Mouse (Mus musculus) small intestine, adult 2 months (tissue): ENCODE data around the gene Spon1. TPM values are rescaled to one million over a fixed set of nuclear protein-coding genes. Genes with fewer than 3 reads are reported as not detected.

Experiments used
- H3K27ac ChIP-seq: fragments of 200-500 bp; 2 replicates; pipeline ENCODE4 v1.5.1; 2012; ENCODE audit warnings: low read depth, low read length, control low read depth, inconsistent platforms; ENCODE audit not compliant: insufficient read depth
- H3K27me3 ChIP-seq: fragments of 200-500 bp; 2 replicates; pipeline ENCODE4 v1.6.1; 2012; ENCODE audit warnings: mild to moderate bottlenecking, moderate library complexity, low read length, inconsistent platforms; ENCODE audit not compliant: control insufficient read depth, insufficient read depth
- H3K36me3 ChIP-seq: fragments of 200-500 bp; 2 replicates; pipeline ENCODE4 v1.6.1; 2012; ENCODE audit warnings: mild to moderate bottlenecking, low read length, control low read depth, inconsistent platforms; ENCODE audit not compliant: control insufficient read depth, insufficient read depth
- H3K4me1 ChIP-seq: fragments of 200-500 bp; 2 replicates; pipeline ENCODE4 v1.6.1; 2012; ENCODE audit warnings: low read length, inconsistent platforms, mixed read lengths; ENCODE audit not compliant: control insufficient read depth, insufficient read depth, insufficient read length
- H3K4me3 ChIP-seq: fragments of 200-500 bp; 2 replicates; pipeline ENCODE4 v1.5.1; 2012; ENCODE audit warnings: low read depth, mild to moderate bottlenecking, control low read depth, inconsistent platforms, low read length, moderate library complexity
- CTCF ChIP-seq: fragments of 200-500 bp; IDR thresholded peaks from 2 replicates; pipeline ENCODE4 v1.5.1; 2012; ENCODE audit warnings: low read depth, mild to moderate bottlenecking, control low read depth, inconsistent platforms, low read length, moderate library complexity, mixed read lengths; ENCODE audit not compliant: insufficient replicate concordance, insufficient read length; ENCODE audit errors: extremely low read depth
- POLR2A ChIP-seq: fragments of 200-500 bp; IDR thresholded peaks from 2 replicates; pipeline ENCODE4 v1.6.1; 2012; ENCODE audit warnings: low read depth, mild to moderate bottlenecking, control low read depth, inconsistent platforms, low read length, moderate library complexity
- WGBS: fragments of 180-500 bp; shearing (Covaris S2); methylation state at CpG from one replicate; pipeline ENCODE4 v1.1.7; 2018; 5-methylcytosine and 5-hydroxymethylcytosine counted together
- polyA plus RNA-seq: library from polyadenylated mRNA; depleted of rRNA; stranded (reverse); fragments of >200 nt; gene quantifications from 2 replicates; pipeline ENCODE4 v1.2.3, GENCODE M21; 2012

The Spon1 gene
- polyA plus RNA-seq, 1 experiment = 3.3 TPM

- H3K36me3 ChIP-seq = no peaks in the 10 kb centered on the region
- TF ChIP-seq POLR2A (no peak), CTCF (no peak)
- 89% methylated on average over 5 of the region's 5 CpGs for WGBS
- no peaks in the 10 kb centered on the region for H3K27me3 ChIP-seq
- no peaks in the 10 kb centered on the region; the same call in 1 of the 2 replicates for H3K4me1 ChIP-seq
- no peak overlapping the region for H3K27ac ChIP-seq
- no peak overlapping the region for H3K4me3 ChIP-seq
Observed at GRCm38 (mm10) chr7:114080250-114080649, 314.5 kb downstream of the Spon1 start.

DNA sequence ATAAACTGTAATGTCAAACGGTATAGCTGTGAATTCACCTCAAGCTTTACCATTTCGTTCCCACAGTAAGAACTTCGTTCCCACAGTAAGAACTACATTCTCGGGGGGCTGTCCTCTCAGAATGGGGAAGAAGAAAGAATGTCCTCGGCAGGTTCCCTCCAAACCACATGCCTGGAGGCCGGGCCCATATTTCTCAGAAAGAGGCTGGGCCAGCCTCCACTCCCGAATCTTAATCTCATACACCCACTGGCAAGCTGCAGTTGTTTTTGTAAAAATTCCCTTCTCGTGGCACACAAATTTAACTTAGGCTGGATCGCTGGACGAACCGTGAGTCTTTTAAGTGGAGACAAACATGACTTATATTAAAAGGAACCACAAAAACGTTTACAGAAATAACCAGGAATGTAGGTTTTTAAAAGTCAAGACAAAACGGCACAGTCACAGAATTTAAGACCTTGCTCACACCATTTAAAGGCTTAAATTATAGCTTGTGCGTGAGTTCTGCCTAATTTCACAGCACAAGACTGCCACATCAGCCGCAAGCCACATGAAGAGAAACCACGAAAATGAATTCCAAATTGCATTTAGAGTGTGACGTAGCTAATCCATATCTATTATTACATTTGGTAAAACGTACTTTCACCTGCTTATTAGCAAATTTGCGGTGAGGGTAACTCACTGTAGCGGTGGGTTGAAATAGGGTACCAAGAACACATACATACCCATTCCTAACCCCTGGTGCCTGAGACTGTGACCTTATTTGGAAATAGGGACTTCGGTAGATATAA is 316.0 kb downstream of the Spon1 start:
- Histone ChIP-seq H3K4me1 (peaks cover 9% of the 10 kb centered on the region), H3K36me3 (no peaks in the 10 kb centered on the region), H3K27ac (no peak overlapping the region), H3K27me3 (no peaks in the 10 kb centered on the region), H3K4me3 (no peak overlapping the region)
- no peak for TF ChIP-seq POLR2A
- no peak for TF ChIP-seq CTCF
- 76% methylated on average over 21 of the region's 21 CpGs for WGBS

- whole genome bisulfite sequencing = 60% methylated on average over 2 of the region's 2 CpGs
- TF ChIP-seq CTCF (no peak), POLR2A (no peak)
- Histone ChIP-seq H3K27me3 (no peaks in the 10 kb centered on the region), H3K36me3 (no peaks in the 10 kb centered on the region), H3K4me1 (peaks cover 19% of the 10 kb centered on the region), H3K4me3 (no peak overlapping the region), H3K27ac (no peak overlapping the region)
Observed at GRCm38 (mm10) chr7:114083088-114083487, 317.3 kb downstream of the Spon1 start.

- WGBS = 65% methylated on average over 3 of the region's 3 CpGs
- H3K4me3 ChIP-seq = no peak overlapping the region
- no peaks in the 10 kb centered on the region for H3K27me3 ChIP-seq
- TF ChIP-seq CTCF = no peak
- H3K36me3 ChIP-seq = no peaks in the 10 kb centered on the region
- H3K27ac ChIP-seq = no peak overlapping the region
- H3K4me1 ChIP-seq = peaks cover 20% of the 10 kb centered on the region
Observed at GRCm38 (mm10) chr7:114083760-114084159, 318.0 kb downstream of the Spon1 start.

DNA sequence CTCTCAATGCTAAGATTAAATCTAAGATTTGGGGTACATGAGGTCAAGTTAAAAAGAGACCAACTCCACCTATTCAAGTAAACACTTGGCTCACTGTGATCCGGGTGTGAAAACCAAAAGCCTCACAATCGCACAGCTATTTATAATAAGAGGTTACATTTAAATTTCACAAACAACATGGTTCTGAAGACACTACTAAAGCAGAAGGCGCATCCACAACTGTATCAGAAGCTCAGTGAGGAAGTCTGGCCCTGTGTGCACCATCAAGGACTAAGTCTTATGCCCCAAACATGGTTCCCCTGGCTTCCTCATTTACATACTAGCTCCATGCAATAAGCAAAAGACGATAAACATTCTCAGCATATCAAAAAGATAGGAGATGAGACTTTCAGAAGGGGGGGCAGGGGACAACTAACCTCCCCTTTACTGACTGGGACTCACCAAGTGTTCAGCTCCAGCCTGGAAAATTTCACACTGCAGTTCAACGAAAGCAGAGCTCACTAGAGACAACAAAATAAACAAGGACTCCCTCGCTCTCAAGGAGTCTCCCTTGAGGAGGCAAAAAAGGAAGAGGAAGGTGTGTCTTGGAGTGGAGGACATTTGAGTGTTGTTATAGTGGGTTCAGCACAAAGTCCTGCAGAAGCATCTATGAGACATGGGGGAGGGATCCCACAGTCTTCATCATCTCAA is 320.4 kb downstream of the Spon1 start:
- no peaks in the 10 kb centered on the region for H3K27me3 ChIP-seq
- H3K4me3 ChIP-seq = no peak overlapping the region
- peak overlapping the region; percentile 15; the same call in 1 of the 2 replicates for H3K27ac ChIP-seq
- TF ChIP-seq POLR2A (no peak), CTCF (no peak)
- WGBS = 32% methylated on average over 6 of the region's 6 CpGs
- H3K36me3 ChIP-seq = no peaks in the 10 kb centered on the region
- peaks cover 32% of the 10 kb centered on the region for H3K4me1 ChIP-seq

GRCm38 (mm10) chr7:114087341-114087740 is 321.5 kb downstream of the Spon1 start:
- peaks cover 39% of the 10 kb centered on the region for H3K4me1 ChIP-seq
- H3K27ac ChIP-seq = 0 out of 2 replicates have a peak overlapping the region, but pooled peaks have one; percentile 21
- no peaks in the 10 kb centered on the region for H3K27me3 ChIP-seq
- 35% methylated on average over 6 of the region's 6 CpGs for WGBS
- no peak overlapping the region for H3K4me3 ChIP-seq
- no peaks in the 10 kb centered on the region for H3K36me3 ChIP-seq
- no peak for TF ChIP-seq CTCF
- TF ChIP-seq POLR2A = no peak

DNA sequence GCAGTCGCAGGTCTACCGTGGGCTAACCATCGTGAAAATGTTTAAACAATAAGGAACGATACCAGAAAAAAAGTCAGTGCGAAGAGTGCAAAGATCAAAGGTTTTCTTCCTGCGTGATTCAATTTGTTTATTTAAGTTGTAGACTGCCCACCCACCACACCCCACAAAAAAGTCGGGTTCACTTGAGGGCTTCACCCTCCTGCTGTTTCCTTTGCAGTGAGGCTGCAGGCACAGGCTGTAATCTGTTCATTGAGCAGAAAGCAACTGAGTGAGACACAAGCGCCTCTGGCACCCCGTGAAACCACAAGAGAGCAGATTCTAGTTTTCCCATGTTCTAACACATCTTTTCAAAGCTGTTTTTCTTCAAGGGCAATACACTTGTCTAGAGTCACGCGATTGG is 322.2 kb downstream of the Spon1 start:
- WGBS = 11% methylated on average over 11 of the region's 11 CpGs
- H3K4me1 ChIP-seq = peaks cover 39% of the 10 kb centered on the region
- no peaks in the 10 kb centered on the region for H3K27me3 ChIP-seq
- peak overlapping the region; percentile 57 for H3K27ac ChIP-seq
- H3K4me3 ChIP-seq = peak overlapping the region; percentile 5; the same call in 1 of the 2 replicates
- H3K36me3 ChIP-seq = no peaks in the 10 kb centered on the region
- no peak for TF ChIP-seq POLR2A
- no peak for TF ChIP-seq CTCF
